Mouse (Mus musculus) gastrocnemius, postnatal 14 days (tissue): ENCODE data around the gene Plce1. TPM values are rescaled to one million over a fixed set of nuclear protein-coding genes. Genes with fewer than 3 reads are reported as not detected.

Experiments used
- DNase-seq: peaks from one replicate; pipeline ENCODE4 v3.0.0; 2021; ENCODE audit warnings: mixed read lengths
- intact Hi-C: fragments of 180-260 bp; cut with DNase I; formaldehyde crosslinking; loops from one replicate; pipeline ENCODE4 v1.15.1; 2025; ENCODE audit warnings: low total_unique reads
- total RNA-seq, 2 experiments: library from RNA; stranded (reverse); gene quantifications; 2 replicates each; pipeline ENCODE4 v1.2.3; 2021

The Plce1 gene
- total RNA-seq, 2 experiments from 2014 or later = 9.6 to 11.0 TPM

DNA sequence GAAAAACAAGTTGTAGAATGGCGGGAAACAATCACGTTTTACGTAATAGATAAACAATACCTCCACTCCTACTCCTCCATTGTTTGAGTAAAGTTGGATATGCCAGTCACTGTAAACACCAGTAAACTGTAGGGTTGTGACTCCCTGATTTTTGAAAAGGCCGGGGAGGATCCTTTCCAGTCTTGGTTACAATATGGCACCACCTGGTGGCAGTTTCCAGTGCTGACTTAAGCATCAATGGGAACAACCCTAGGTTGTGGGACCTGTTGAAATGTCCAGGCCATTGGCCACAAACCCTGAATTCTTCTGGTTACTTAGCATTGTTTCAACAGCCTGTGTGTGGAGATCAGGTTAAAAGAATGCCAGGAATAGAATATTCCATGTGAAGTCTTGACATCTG is 294.6 kb downstream of the Plce1 start:
- DNase-seq = peak; percentile 42
- intact Hi-C loops = loop anchor here (10.0 kb wide), 1 partner anchor 211 kb away; no protein-coding TSS in a partner anchor

DNA sequence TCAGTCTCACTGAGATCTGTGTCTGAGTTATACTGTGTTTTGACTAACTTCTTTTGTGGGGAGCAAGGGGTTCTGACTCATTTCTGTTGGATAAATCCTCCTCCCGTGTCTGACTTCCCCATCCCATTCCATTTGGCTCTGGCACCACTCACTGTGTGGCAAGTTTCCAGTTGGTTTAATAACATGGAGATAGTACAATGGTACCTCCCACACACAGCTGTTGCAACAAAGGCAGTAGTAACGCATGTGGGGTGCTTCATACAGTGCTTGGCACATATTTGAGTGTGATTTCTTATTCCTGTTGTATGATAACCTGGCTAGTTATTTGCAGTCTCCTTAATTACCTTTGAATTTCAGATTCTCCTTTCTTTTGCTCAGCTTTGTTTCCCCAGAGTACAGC is 297.9 kb downstream of the Plce1 start:
- DNase-seq = no peak
- intact Hi-C loops = loop anchor here (10.0 kb wide), 1 partner anchor 214 kb away; no protein-coding TSS in a partner anchor

DNA sequence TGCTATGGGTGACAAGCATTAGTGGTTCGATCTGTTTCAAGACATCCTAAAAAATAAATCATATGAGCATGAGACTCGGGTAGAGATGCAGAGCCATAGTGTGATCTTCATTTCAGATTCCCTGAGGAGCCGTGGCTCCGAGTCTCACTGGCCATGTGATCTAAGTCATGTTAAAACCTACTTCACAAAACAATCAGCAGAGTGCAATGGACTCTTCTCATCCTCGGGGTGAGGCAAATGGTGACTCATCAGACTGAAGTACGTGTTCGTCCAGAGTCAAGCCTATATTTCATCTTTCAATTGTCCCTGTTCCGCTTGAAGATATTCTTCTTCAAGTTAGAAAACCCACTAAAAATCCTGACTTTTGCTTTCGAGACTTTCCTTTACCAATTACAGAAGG is 302.6 kb downstream of the Plce1 start:
- intact Hi-C loops = no loop called here
- no peak for DNase-seq

DNA sequence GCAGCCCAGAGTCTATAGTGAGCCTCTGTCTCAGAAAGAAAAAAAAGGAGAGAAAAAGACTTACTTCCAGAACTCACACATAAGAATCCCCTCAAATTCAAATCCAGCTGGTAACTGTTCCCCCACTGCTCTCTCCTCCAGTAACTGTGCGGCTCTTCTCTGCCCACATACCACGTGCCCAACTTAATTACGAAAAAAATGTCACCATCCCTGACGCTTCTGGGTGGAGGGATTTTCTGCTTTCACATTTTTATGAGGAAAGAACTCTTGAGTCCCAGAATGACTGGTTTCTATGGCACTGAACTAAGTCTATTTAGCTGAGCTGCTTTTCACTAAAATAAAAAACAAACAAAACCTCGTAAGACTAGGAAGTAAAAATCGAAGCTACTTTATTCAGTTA is 306.8 kb downstream of the Plce1 start:
- intact Hi-C loops = no loop called here

DNA sequence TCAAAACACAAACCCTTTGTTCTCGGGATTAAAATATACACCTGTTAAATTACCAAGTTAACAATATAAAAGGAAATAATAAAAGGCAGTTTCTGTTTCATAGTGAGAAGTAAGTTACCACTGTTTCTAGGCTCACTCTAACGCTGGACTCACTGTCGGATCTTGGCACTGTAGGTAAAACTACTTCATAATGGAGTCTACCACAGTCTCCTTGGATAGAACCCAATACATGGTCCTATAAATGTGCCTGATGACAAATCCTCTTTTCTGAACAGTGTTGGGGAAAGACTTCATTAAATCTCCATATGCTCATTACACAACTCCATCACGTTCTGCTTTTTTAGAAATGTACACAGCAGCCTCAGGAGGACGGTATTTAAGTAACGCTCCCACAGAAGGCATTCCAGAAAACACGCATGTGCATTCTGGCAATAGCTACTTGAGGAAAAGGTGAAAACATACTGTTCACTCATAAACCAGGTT is 312.7 kb downstream of the Plce1 start:
- intact Hi-C loops = no loop called here

More for the DNA sequence above, 306.8 kb downstream of the Plce1 start:
- DNase-seq = no peak

DNA sequence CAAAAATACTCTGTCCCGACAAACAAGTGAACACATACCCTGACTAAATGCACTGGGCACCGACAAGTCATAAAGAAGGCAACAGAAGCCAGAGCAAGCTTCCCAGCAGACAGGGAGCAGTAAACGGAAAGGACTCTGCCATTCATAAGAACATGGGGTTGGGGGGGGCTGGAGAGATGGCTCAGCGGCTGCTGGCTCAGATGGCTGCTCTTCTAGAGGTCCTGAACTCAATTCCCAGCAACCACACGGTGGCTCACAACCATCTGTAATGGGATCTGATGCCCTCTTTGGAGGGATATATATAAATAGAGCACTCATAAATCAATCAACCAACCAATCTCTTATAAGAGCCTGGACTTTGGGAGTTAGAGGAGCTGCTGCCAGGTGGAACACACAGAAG is 315.6 kb downstream of the Plce1 start:
- intact Hi-C loops = no loop called here
- no peak for DNase-seq

More for the DNA sequence above, 312.7 kb downstream of the Plce1 start:
- DNase-seq = no peak

DNA sequence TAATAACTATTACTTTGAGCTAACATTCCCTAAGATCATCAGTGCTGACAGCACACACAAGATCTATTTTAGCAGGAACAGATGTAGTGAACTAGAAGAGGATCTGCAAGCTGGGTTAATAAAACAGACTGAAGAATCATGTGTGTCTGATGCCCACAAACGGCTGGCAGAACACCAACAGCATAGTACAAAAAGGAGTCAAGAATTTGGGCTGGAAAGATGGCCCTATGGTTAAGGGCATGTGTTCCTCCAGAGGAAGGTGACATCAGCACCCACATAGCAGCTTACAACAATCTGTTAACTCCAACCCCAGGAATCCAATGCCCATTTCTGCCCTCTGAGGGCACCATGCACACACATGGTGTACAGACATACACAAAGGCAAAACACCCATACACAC is 317.4 kb downstream of the Plce1 start:
- intact Hi-C loops = no loop called here
- peak; percentile 20 for DNase-seq

DNA sequence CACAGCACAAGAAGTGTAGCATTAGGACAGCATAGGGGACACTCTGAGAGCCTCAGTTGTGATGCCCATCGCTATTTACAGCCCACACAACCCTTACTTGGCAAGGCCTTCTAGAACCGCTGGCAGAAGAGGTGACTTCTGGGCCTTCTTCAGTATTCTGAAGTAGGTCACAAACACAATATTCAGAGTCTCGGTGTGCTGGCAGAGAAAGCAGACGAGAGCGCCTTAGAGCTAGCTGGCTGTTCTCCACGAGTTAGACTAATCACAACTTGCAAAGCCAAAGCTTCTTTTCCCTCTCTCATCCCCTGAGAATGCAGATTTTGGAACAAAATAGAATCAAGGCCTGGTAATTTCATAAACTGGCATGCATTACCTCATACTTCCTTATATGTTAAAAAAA is 317.9 kb downstream of the Plce1 start:
- DNase-seq = peak; percentile 41
- intact Hi-C loops = no loop called here

DNA sequence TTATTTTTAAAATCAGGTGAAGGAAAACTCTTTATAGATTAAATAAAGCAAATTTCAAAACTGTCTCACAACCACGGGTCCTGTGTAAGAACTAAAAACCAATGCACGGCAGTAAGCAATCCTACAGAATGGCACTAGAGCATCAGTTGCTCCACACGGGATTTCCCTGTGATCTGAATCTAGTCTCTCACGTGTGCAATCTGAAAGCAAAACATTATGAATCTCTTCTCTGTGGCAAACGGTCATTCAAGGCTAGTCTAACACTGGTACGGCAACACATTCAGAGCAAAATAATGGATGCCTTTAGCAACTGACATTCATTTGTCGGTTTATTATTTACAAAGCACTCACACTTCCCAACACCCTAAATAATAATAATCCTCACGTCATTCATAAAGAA is 337.3 kb downstream of the Plce1 start:
- intact Hi-C loops = no loop called here

DNA sequence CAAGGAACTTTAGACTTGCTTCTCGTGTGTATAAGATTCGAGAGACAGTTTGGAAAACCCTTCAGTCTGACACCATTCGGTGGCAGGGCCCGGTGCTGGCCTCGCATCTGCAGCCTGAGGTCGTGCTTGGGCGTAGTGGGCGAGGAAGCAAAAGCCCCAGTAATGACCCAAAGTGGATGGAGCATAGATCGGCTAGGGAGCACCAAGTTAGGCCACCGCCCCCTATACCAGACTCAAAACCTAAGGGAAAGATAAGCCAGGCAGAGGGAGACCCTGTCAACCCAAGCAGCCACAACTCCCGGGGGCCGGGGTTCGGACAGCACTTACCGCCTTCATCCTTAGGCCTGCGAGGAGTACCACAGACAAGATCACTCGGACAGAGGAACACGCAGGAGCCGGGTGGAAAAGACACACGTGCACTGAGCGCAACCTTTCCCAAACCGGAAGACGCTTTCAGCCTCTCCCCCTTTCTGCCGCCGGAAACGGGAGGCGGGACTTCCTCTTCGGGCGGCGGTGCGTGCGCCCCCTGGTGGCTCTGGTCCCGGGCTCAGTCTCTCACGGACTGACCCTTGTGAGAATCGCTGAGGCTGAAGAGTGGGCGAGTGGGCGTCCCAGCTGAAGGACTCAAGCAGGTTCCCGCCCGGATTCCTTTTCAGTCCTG is 338.0 kb downstream of the Plce1 start, which contains the start of gene Noc3l:
Gene Noc3l (minus strand): TSS at position 472 of the 661 bp plus-strand sequence.
- intact Hi-C loops = no loop called here
- peak; percentile 92 for DNase-seq

More for the DNA sequence above, 337.3 kb downstream of the Plce1 start:
- DNase-seq = no peak

DNA sequence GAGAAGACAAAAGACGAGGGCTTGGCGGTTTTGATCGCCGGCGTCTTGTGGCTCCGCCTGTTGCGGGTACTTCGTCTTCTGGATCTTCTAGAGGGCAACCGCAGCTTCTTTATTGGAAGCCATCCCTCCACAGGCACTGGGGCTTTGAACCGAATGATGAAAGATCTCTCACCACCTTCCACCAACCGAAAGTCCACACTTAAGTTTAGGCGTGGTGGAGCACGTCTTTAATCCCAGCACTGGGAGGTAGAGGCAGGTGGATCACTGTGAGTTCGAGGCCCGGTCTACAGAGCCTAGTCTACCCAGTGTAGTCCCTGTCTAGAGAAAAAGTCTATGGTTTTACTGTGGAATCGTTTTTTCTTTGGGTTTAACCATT is 338.5 kb downstream of the Plce1 start:
- DNase-seq = no peak
- intact Hi-C loops = no loop called here

DNA sequence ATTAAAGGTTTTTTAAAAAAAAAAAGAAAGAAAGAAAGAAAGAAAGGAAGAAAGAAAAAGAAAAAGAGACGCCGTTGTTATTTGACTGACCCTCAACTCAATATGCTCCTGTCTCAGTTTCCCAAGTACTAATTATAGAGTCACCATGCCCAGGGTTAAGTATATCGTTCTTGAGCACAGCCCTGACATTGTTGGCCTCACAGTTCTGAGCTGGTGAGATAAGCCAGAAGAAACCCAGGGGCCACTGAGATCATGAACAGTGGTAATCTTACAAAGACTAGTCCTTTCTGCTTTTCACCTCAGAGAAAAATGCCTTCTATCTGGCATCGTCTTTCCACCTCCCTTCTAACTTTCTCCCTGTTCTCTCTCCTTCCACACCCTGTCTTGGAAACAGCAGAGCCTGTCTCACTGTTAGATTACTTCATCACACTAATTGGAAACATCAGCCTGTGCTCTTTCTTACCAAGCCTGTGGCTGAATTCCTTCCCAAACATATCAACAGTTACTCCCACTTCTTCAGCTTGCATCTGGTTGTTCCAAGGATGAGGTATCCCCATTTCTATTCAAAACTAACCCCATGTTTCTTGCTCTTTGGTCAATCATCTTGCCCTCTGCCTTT is 339.4 kb downstream of the Plce1 start:
- no peak for DNase-seq
- intact Hi-C loops = loop anchor here (10.0 kb wide), 1 partner anchor 395 kb away; no protein-coding TSS in a partner anchor

DNA sequence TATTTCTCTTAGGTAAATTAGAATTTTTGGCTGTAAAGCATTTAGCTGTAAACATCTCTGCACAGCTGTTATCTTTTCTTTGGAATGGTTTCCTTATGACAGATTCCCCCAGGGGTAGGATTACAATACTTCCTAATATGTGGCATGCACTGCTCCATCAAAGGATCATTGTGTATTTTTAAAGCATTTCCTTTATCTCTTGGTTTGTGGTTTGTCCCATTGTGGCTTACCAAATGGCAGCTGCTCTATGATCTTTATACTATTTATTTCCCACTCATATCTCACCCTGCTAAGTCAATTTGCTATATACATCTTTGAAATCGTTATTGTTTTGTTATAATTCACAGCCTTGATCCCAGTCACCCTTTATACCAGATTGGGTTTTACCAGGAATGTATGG is 352.3 kb downstream of the Plce1 start:
- intact Hi-C loops = no loop called here
- no peak for DNase-seq

Other genes starting within 250 kb of the Plce1 start
- gene Lgi1, start 216.6 kb upstream of the Plce1 start, total RNA-seq = 1 to 10 TPM; 2.0 to 2.6 TPM
- gene Slc35g1, start 85.1 kb upstream of the Plce1 start, total RNA-seq = 1 to 10 TPM; 1.3 to 1.4 TPM